Mouse (Mus musculus): ENCODE results near the gene 2610528J11Rik.
A peak's percentile ranks its signal among the peaks of the same experiment; 100 is the strongest.

DNA sequence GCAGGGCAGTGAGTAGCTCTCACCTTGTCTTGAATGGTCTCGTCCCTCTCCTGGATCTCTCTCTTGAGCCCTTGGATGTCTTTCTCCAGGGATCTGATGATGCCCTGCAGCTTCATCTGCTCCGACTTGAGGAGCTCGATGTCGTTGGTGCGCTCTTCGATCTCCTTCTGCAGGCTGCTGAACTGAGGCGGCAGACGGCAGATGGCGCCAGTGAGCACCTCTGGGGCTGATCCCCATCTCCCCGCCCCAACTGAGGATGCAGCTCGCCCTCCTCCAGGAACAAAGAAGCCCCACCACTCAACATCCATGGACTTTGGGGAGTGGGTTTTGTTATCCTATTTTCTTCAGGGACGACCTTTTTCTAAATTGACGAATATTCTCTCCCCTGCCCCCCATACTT lies 52.5 kb downstream of the 2610528J11Rik start:
- TF ChIP-seq CTCF (IDR thresholded peaks at IDR 0.05; ENCODE audit: low read depth) (peak; percentile 34; the same call in 1 of the 2 replicates), EP300 (IDR thresholded peaks at IDR 0.05; ENCODE audit: low read depth) (no peak)

Data from heart, postnatal 0 days (tissue).